Mouse (Mus musculus): ENCODE results near the gene Pgpep1.

Gene Pgpep1

GRCm38 (mm10) chr8:70660273-70660725 lies at the start of gene Pgpep1:
Gene Pgpep1 (minus strand): TSS chr8:70660388.
- no peak for DNase-seq

DNA sequence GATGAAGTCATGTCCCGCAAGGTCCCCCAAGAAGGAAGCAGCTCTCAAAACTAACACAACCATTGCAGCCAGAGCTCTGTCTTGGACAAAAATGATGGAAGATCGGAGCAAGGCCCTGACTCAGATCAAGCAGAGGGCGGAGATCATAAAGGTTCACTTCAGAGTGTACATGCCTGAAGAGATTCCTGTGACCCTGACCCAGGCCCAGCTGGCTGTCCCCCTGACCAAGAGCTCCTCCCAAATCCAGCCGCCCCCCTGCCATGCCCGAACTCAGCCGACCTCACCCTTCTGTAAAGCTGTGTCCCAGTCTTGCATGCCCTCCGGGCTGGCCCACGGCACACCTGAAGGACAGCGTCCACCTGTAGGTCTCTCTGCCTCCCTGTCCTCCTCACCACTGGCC lies 49.6 kb upstream of the Pgpep1 start:
- DNase-seq: no peak

DNA sequence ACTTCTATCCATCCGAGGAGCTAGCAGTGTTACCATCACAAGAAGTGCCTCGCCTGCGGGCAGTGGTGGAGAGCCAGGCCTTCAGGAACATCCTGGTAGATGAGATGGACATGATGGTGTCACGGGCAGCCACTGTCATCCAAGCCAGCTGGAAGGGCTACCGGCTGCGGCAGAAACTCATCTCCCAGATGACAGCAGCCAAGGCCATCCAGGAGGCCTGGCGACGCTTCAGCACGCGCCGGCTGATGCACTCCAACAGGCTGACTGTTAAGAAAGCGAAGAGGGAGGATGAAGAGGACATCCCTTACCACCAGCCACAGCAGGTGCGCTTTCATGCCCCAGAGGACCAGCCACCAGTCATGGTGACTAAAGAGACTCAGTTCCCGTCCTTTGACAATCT lies 48.1 kb upstream of the Pgpep1 start:
- no peak for DNase-seq

GRCm38 (mm10) chr8:70703287-70703686 lies 43.1 kb upstream of the Pgpep1 start, which contains the start of gene Iqcn:
Gene Iqcn (plus strand): TSS chr8:70703457.
- no peak for DNase-seq

DNA sequence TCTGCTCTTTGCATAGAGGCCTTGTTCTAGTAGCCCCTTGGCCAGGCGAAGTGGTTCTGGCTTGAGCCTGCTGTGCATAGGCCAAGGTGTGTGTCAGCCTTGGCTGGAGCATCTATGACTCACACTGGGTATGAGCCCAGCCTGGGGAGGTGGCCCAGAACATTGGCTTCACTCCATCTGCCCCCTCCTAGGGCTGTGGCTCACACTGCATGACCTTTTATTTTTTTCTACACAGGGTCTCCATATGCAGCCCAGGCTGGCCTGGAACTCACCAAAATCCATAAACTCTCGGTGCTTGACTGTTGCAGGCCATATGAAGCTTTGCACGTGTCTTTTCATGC lies 42.6 kb upstream of the Pgpep1 start:
- DNase-seq: peak; percentile 75

- DNase-seq: no peak
Measured at GRCm38 (mm10) chr8:70701982-70702841, 42.0 kb upstream of the Pgpep1 start.

GRCm38 (mm10) chr8:70701048-70701981 lies 41.1 kb upstream of the Pgpep1 start:
- DNase-seq: no peak

DNA sequence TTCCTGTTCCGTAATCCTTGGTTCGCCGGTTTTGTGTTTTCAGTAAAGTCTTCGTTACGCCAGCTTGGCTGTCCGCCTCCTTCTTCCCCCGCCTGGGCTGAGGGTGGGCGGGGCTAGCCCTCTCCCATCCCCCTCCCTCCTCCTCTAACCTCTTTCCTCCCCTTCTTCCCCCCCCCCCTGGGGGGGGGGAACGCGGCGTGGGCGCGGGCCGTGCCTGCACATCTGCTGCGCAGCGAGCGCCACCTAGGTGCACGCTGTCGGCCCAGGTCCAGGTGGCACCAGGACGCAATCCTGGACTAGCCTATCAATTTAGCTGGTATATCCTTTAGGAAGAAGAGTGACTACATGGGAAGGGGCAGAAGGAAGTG lies 40.4 kb upstream of the Pgpep1 start:
- DNase-seq: peak; percentile 91

GRCm38 (mm10) chr8:70699834-70700554 lies 39.8 kb upstream of the Pgpep1 start:
- peak; percentile 87 for DNase-seq

- peak; percentile 58 for DNase-seq
Measured at GRCm38 (mm10) chr8:70699116-70699833, 39.1 kb upstream of the Pgpep1 start.

GRCm38 (mm10) chr8:70698310-70699109 lies 38.3 kb upstream of the Pgpep1 start, which contains the start of gene Jund:
Gene Jund (plus strand): TSS chr8:70698949.
- peak; percentile 99 for DNase-seq

- DNase-seq: no peak
Measured at GRCm38 (mm10) chr8:70697366-70698250, 37.4 kb upstream of the Pgpep1 start.

DNA sequence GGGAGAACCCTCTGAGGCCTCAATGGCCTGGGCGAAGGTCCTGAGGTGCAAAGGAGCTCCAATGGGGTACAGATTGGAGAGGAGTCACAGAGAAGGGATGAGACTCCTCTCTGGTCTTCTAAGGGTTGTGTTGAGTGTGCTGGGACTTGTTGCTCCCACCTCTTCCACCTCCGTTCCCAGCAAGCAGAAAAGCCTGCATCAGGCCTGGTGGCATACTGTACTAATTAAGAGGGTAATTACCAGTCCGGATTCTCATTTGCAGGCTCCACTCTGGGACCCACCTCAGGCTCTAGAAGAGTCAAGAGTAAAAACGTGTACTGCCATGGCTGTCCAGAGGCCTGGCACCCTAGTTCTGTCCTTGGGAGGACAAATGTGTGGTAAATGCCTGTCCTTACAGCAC lies 36.8 kb upstream of the Pgpep1 start:
- DNase-seq: no peak

DNA sequence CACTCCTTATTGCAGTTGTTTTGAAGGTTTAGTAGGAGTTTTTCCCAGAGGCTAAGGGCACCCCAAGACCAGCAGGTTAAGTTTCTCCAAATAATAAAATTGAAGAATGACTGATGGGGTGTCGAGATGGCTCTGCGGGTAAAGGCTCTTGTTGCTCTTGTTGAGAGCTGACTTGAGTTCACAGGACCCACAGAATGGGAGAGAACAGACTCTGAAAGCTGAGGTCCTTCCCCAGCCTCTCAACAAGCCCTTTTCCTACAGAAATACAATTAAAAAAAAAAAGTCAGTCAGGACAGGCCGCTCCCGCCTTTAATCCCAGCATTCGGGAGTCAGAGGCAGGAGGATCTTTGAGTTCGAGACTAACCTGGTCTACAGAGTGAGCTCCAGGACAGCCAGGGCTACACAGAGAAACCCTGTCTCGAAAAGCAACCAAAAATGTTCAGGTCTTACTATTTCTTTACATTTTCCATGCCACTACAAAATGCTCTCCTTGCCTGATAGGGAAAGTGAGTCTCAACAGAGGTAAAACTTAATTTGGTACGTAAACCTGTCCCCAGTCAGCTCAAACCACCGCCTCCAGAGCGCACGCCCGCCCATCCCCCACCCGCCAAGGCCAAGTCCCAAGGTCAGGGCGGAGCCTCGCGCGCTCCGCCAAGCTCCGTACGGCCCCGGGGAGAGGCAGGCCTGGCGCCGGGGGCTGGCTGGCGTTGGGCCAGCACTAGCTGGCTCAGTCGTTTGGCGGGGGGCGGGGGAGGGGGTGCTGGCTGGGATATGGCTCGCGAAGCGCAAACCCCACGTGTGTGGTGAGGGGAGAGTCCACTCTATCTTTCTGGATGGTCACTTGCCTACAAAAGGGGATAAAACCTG lies 36.1 kb upstream of the Pgpep1 start:
- DNase-seq: no peak

GRCm38 (mm10) chr8:70695318-70696018 lies 35.3 kb upstream of the Pgpep1 start:
- no peak for DNase-seq

- no peak for DNase-seq
Measured at GRCm38 (mm10) chr8:70693636-70694035, 33.4 kb upstream of the Pgpep1 start.

GRCm38 (mm10) chr8:70691727-70692231 lies 31.6 kb upstream of the Pgpep1 start:
- DNase-seq: no peak

DNA sequence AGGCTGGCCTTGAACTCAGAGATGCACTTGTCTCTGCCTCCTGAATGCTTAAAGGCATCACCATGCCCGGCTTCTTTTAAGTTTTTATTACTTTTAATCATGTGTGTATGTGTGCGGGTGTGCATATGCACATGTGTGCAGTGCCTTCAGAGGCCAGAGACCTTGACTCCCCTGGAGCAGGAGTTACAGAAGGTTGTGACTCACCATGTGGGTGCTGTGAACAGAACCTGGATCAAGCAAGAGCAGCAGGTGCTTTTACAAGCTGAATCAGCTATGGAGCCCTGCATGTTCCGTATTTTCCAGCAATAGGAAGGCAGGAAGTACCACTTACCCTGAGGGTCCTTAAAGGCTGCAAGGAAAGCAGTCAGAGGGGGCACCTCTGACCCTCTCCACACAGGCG lies 31.0 kb upstream of the Pgpep1 start:
- DNase-seq: no peak

Data from layer of hippocampus, adult 9-11 months (tissue).